Mouse (Mus musculus) myocyte (in vitro differentiated cells): Measurements from ENCODE around the gene Tnrc18. TPM values are rescaled to one million over a fixed set of nuclear protein-coding genes. Genes with fewer than 3 reads are reported as not detected.

Source experiments
- H3K27me3 ChIP-seq: one replicate; pipeline ENCODE4 v1.6.1; 2011; ENCODE audit not compliant: control insufficient read depth, insufficient read depth, insufficient read length
- H3K36me3 ChIP-seq: one replicate; pipeline ENCODE4 v1.6.1; 2011; ENCODE audit not compliant: control insufficient read depth, insufficient read depth
- H3K4me2 ChIP-seq: one replicate; pipeline ENCODE4 v1.6.1; 2011; ENCODE audit warnings: low read depth, control low read depth
- H3K4me3 ChIP-seq: one replicate; pipeline ENCODE4 v1.5.1; 2011; ENCODE audit warnings: mild to moderate bottlenecking, control low read depth, moderate library complexity
- H3K79me2 ChIP-seq: one replicate; pipeline ENCODE4 v1.6.1; 2011; ENCODE audit not compliant: control insufficient read depth, insufficient read depth
- H3ac ChIP-seq: one replicate; pipeline ENCODE4 v1.6.1; 2011; ENCODE audit not compliant: control insufficient read depth, insufficient read length
- CEBPB ChIP-seq: IDR thresholded peaks from 2 replicates; pipeline ENCODE4 v1.6.1; 2011; ENCODE audit warnings: mild to moderate bottlenecking, moderate library complexity; ENCODE audit not compliant: poor library complexity, insufficient read depth, severe bottlenecking
- E2F4 ChIP-seq: IDR thresholded peaks from one replicate; pipeline ENCODE4 v1.6.1; 2011; ENCODE audit warnings: mild to moderate bottlenecking, control low read depth, moderate library complexity; ENCODE audit not compliant: insufficient read depth
- MAX ChIP-seq: IDR thresholded peaks from one replicate; pipeline ENCODE4 v1.6.1; 2011; ENCODE audit warnings: low read depth, mild to moderate bottlenecking, control low read depth
- MYOD1 ChIP-seq, 3 experiments: IDR thresholded peaks; one replicate each; pipeline ENCODE4 v1.6.1; 2011; ENCODE audit warnings: control low read depth in 2 of 3, low read depth in 2 of 3, mild to moderate bottlenecking in 2 of 3, moderate library complexity in 1 of 3; ENCODE audit not compliant: insufficient read length in 2 of 3, control insufficient read depth in 1 of 3
- MYOG ChIP-seq, 3 experiments: IDR thresholded peaks; one replicate each; pipeline ENCODE4 v1.6.1; 2011; ENCODE audit warnings: control low read depth in 2 of 3, low read depth in 2 of 3, mild to moderate bottlenecking in 2 of 3; ENCODE audit not compliant: insufficient read length in 2 of 3, control insufficient read depth in 1 of 3, insufficient read depth in 1 of 3
- POLR2A ChIP-seq: IDR thresholded peaks from one replicate; pipeline ENCODE4 v1.6.1; 2011; ENCODE audit warnings: low read depth, mild to moderate bottlenecking, control low read depth, moderate library complexity; ENCODE audit not compliant: insufficient read length
- POLR2AphosphoS2 ChIP-seq: IDR thresholded peaks from one replicate; pipeline ENCODE4 v1.6.1; 2011; ENCODE audit warnings: low read depth, control low read depth; ENCODE audit not compliant: insufficient read length
- REST ChIP-seq: IDR thresholded peaks from one replicate; pipeline ENCODE4 v1.6.1; 2011; ENCODE audit warnings: mild to moderate bottlenecking, control low read depth, moderate library complexity; ENCODE audit not compliant: insufficient read depth, insufficient read length
- SRF ChIP-seq: IDR thresholded peaks from one replicate; pipeline ENCODE4 v1.6.1; 2011; ENCODE audit warnings: low read depth; ENCODE audit not compliant: control insufficient read depth, insufficient read length
- TCF12 ChIP-seq: IDR thresholded peaks from one replicate; pipeline ENCODE4 v1.6.1; 2011; ENCODE audit warnings: mild to moderate bottlenecking, control low read depth; ENCODE audit not compliant: poor library complexity, insufficient read depth, severe bottlenecking
- TCF3 ChIP-seq: IDR thresholded peaks from one replicate; pipeline ENCODE4 v1.6.1; 2011; ENCODE audit warnings: low read depth, control low read depth; ENCODE audit not compliant: insufficient read length
- USF1 ChIP-seq: IDR thresholded peaks from one replicate; pipeline ENCODE4 v1.6.1; 2011; ENCODE audit warnings: low read depth, mild to moderate bottlenecking, control low read depth, moderate library complexity
- polyA plus RNA-seq: library from polyadenylated mRNA; unstranded; fragments of >200 nt; fragmentation: generic; extraction: Trizol; gene quantifications from one replicate; pipeline ENCODE4 v1.2.1, GENCODE M21; 2012; ENCODE audit warnings: missing spikeins

Gene Tnrc18
- polyA plus RNA-seq, 1 experiment = 26.2 TPM

- no peak overlapping the region for H3ac ChIP-seq
- TF ChIP-seq MYOG (IDR thresholded peaks at IDR 0.05; ENCODE audit: control insufficient read depth in 1 of 3, insufficient read depth in 1 of 3, insufficient read length in 2 of 3, low read depth in 2 of 3) = no peak
- no peak for TF ChIP-seq MYOD1 (IDR thresholded peaks at IDR 0.05; ENCODE audit: control insufficient read depth in 1 of 3, insufficient read length in 2 of 3, low read depth in 2 of 3)
- no peak for TF ChIP-seq MAX
- no peak for TF ChIP-seq REST
- TF ChIP-seq POLR2AphosphoS2 = no peak
- TF ChIP-seq E2F4 = no peak
- no peak for TF ChIP-seq TCF12
- no peak for TF ChIP-seq POLR2A
- TF ChIP-seq USF1 = no peak
- H3K79me2 ChIP-seq = no peaks in the 10 kb centered on the region
- no peak overlapping the region for H3K4me3 ChIP-seq
- H3K4me2 ChIP-seq = no peak overlapping the region
- H3K27me3 ChIP-seq = no peaks in the 10 kb centered on the region
- no peaks in the 10 kb centered on the region for H3K36me3 ChIP-seq
These were observed 36.1 kb upstream of the Tnrc18 start for GRCm38 (mm10) chr5:142853585-142853984.

GRCm38 (mm10) chr5:142851681-142852049, 34.2 kb upstream of the Tnrc18 start:
- Histone ChIP-seq H3K4me3 (no peak overlapping the region), H3K27me3 (no peaks in the 10 kb centered on the region), H3K36me3 (no peaks in the 10 kb centered on the region), H3ac (no peak overlapping the region), H3K4me2 (no peak overlapping the region), H3K79me2 (no peaks in the 10 kb centered on the region)
- TF ChIP-seq POLR2A = no peak
- no peak for TF ChIP-seq POLR2AphosphoS2
- TF ChIP-seq E2F4 = no peak
- no peak for TF ChIP-seq TCF3
- TF ChIP-seq SRF = no peak
- no peak for TF ChIP-seq MYOG (IDR thresholded peaks at IDR 0.05; ENCODE audit: control insufficient read depth in 1 of 3, insufficient read depth in 1 of 3, insufficient read length in 2 of 3, low read depth in 2 of 3)
- no peak for TF ChIP-seq TCF12
- no peak for TF ChIP-seq MYOD1 (IDR thresholded peaks at IDR 0.05; ENCODE audit: control insufficient read depth in 1 of 3, insufficient read length in 2 of 3, low read depth in 2 of 3)
- no peak for TF ChIP-seq USF1
- no peak for TF ChIP-seq MAX
- TF ChIP-seq REST = no peak
- TF ChIP-seq CEBPB = no peak

- Histone ChIP-seq H3K79me2 (no peaks in the 10 kb centered on the region), H3K36me3 (no peaks in the 10 kb centered on the region), H3K4me3 (no peak overlapping the region), H3K4me2 (no peak overlapping the region), H3ac (no peak overlapping the region), H3K27me3 (no peaks in the 10 kb centered on the region)
- TF ChIP-seq SRF = no peak
- no peak for TF ChIP-seq REST
- TF ChIP-seq TCF12 = no peak
- no peak for TF ChIP-seq CEBPB
- TF ChIP-seq E2F4 = no peak
- TF ChIP-seq MAX = no peak
- TF ChIP-seq POLR2AphosphoS2 = no peak
- no peak for TF ChIP-seq TCF3
- no peak for TF ChIP-seq POLR2A
- TF ChIP-seq MYOG (IDR thresholded peaks at IDR 0.05; ENCODE audit: control insufficient read depth in 1 of 3, insufficient read depth in 1 of 3, insufficient read length in 2 of 3, low read depth in 2 of 3) = no peak
- no peak for TF ChIP-seq USF1
- no peak for TF ChIP-seq MYOD1 (IDR thresholded peaks at IDR 0.05; ENCODE audit: control insufficient read depth in 1 of 3, insufficient read length in 2 of 3, low read depth in 2 of 3)
These were observed 33.6 kb upstream of the Tnrc18 start for GRCm38 (mm10) chr5:142850916-142851680.

GRCm38 (mm10) chr5:142850476-142850875, 33.0 kb upstream of the Tnrc18 start:
- no peak overlapping the region for H3K4me3 ChIP-seq
- H3ac ChIP-seq = no peak overlapping the region
- H3K36me3 ChIP-seq = no peaks in the 10 kb centered on the region
- no peaks in the 10 kb centered on the region for H3K27me3 ChIP-seq
- H3K4me2 ChIP-seq = no peak overlapping the region
- H3K79me2 ChIP-seq = no peaks in the 10 kb centered on the region
- TF ChIP-seq SRF = no peak
- TF ChIP-seq E2F4 = no peak
- TF ChIP-seq CEBPB = no peak
- no peak for TF ChIP-seq REST
- no peak for TF ChIP-seq POLR2A
- no peak for TF ChIP-seq MYOG (IDR thresholded peaks at IDR 0.05; ENCODE audit: control insufficient read depth in 1 of 3, insufficient read depth in 1 of 3, insufficient read length in 2 of 3, low read depth in 2 of 3)
- no peak for TF ChIP-seq TCF12
- no peak for TF ChIP-seq MYOD1 (IDR thresholded peaks at IDR 0.05; ENCODE audit: control insufficient read depth in 1 of 3, insufficient read length in 2 of 3, low read depth in 2 of 3)
- TF ChIP-seq MAX = no peak
- no peak for TF ChIP-seq TCF3
- no peak for TF ChIP-seq POLR2AphosphoS2
- TF ChIP-seq USF1 = no peak
